Mouse (Mus musculus) C2C12 (cell line): ENCODE results near the gene Mfsd4a.

Source experiments
- CTCF ChIP-seq: IDR thresholded peaks from one replicate; pipeline ENCODE4 v1.5.1; 2011; ENCODE audit not compliant: control insufficient read depth, insufficient read depth, insufficient read length
- MAX ChIP-seq: IDR thresholded peaks from one replicate; pipeline ENCODE4 v1.6.1; 2011; ENCODE audit warnings: mild to moderate bottlenecking, control low read depth

- TF ChIP-seq CTCF (no peak), MAX (no peak)
Observed at GRCm38 (mm10) chr1:132116606-132117005, 48.7 kb upstream of the Mfsd4a start.
